Mouse (Mus musculus): Measurements from ENCODE around the gene Myo10.

The Myo10 gene

DNA sequence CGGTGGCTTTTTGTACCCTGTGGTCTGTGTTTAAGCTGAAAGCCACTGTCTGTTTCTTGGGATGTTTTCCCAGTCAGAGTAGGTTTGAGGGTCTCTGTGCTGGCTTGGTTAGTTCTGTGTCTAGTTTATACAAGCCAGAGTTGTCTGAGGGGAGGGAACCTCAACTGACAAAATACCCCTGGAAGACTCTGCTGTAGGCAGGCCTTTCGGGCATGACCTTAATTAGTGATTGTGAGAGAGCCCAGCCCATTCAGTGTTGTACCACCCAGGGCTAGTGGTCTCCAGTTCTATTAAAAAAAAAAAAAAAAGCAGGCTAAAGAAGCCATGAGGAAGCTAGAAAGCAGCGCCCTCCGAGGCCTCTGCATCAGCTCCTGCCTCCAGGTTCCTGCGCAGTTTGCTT is 30.0 kb downstream of the Myo10 start:
- no peak for DNase-seq (ENCODE audit: low read depth)

DNA sequence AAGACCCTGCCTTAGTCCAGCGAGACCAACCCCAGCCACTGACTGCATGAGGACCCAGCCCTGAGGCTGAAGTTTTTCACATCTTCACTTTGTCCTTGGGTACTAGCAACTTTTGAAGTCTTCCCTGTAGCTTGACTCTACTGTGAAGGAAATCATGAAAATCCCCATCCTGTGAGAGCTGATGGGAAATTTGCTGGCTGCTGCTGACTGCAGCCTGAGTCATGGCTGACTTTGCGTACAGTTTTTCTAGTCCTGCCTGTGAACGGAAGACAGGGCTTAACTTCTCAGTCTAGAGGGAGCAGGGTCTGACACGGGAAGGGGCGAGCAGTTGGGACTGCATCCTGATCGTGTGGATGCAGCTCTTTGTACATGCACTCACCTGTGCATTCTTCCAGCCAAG is 30.6 kb downstream of the Myo10 start:
- no peak for DNase-seq (ENCODE audit: low read depth)

DNA sequence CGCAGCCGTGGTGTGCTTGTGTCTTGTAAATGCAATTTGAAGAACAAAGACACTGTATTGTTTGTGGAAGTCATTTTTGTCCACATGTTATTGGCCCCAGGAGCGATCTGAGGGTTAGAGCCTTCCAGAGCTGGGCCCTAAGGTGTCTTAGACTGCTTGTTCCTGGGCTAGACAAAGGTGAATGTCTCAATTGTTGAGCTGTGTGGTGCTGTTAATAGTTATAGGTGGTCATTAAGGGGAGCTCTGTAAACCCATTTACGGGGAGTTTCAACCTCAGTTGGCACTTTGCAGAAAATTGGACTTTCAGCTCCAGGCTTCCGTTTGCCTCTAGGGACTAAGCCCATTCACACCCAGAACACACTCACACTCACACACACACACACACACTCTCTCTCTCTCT is 31.4 kb downstream of the Myo10 start:
- no peak for DNase-seq (ENCODE audit: low read depth)

DNA sequence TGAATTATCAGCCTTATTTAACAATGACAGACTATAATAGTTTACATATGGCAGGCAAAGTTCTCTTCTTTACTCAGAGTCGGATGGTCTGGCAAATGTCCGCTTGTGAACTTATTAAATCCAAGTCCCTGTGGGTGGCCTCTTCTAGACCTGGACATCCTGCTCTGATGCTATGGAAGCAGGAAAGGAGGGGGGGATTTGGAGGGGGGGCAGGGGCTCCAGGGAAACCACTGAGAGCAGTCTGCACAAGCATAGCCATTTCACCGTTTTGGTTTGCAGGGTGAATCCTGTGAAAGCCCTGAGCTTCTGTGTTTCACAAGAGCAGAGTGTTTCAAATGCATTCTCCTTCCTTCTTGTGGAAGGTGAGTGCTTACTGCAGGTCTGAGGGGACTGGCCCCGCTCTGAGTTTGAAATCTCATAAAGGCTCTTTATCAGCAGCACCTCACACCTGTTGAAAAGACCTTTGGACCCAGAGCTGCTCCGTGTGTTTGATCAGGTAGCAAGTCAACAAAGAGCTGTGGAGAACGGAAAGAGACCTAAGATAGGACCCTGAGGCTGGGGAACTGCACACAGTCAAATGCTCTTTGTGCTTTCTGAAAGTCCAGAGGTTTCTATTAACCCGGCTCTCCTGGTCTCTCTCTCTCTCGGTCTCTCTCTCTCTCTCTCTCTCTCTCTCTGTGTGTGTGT is 40.7 kb downstream of the Myo10 start:
- no peak for DNase-seq (ENCODE audit: low read depth)

DNA sequence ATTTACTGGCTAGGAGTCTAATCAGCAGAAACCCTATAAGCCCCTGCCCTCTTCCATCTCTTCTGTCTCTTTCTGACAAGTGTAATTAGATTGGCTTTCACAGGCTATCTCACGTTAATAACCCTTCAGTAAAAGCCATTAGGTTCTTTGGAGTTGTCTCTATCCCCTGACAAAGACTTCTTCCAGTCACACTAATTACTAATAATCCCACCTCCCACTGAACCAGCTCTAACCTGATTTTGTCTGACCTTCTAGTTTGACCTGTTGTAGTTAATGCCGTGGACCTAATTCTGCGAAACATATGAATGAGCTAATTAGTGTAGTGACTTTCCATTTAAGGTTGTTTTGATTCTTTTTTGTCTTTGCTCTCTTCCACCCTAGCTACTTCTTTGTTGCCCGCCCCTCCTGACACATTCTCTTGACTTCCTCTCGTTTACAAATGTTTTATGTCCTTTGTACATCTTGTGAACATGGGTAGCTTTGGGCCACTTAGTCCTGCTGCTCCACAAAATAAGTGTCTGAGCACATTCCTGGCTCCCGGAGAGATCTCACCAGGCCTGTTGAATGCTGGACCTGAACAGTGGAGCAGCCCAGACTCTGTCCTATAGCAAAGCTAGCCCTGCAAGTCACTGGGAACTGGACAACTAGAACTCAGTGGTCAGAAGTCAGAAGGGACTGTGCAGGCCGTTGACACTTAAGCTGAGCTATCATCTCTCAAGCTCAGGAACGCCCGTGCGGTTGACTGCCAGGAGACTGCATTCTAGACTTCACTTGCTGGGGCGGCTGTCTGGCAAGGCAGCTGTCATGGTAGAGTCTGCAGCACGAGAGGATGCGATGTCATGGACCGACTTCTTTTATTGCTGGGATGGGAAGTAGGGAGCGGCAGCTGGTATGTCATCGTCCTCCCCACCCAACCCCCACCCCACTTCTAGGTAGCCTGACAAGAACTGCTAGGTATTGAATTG is 47.2 kb downstream of the Myo10 start:
- DNase-seq (ENCODE audit: low read depth) = no peak

DNA sequence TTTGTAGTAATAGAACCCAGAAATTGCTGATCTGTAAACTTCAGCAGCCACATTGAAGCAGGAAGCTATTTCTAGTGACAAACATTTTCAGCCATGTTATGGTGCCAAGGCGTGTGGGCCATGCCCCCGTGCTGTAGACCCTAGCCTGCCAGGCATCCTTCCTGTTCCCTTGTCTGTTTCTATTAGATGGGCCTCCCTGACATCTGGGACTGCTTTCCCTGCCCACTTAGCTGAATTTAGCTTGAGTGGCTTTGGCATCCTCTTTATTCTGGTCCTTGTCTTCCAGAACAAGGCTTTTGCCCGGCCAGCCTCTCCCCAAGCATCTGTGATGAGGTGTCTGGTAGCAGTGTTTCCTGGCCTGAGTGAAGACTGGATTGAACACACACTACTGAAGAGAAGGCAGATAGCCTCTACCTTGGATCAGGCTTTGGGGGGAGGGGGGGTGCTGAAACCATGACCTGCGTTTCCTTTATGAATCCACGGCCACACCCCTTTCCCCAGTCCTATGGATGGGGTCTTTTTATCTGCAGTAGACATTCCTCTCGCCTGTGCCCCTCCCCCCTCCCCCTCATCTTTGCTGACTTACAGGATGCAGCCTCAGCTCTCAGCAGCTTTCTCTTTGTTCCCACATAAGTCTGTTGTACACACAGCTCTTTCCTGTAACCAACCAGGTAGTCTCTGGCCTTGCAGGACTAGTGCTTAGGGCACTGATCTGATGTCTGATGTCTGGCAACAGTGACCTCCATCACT is 51.1 kb downstream of the Myo10 start:
- no peak for DNase-seq (ENCODE audit: low read depth)

DNA sequence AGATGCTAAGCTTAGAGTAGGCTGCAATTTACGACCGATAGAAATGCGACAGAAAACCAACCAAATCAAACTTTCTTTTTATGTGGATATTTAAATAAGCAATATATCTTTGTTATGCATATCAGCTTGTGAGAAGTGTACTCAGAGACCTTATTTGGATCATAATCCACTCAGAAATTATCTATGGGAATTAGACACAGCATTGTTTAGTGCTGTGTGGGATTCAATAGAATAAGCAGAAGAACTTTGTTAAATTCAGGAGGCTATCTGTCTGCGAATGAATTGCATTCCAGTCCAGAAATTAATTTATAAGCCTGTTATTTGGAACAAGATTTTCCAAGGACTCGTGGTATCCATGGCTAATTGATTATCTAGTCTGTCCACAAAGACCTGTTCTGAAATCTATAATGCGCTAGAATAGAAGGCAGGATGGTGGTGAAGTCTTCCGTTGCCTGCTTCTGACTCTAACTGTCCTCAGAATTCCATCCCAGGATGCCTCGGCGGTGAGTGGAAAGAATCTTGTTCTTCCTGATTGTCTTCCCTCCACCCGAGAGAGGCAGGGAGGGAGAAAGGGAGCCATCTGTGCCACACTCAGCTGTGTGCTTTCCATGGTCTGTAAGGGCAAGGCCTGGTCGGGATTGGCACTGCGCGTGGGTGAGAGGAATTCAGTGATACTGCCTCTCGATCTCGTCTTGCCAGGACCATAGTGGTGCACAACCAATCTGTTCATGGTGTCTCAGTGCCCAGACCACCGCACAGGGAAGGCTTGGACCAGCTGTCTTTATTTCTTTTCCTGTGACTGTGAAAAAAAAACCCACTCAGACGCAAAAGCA is 52.0 kb downstream of the Myo10 start:
- DNase-seq (ENCODE audit: low read depth) = no peak

DNA sequence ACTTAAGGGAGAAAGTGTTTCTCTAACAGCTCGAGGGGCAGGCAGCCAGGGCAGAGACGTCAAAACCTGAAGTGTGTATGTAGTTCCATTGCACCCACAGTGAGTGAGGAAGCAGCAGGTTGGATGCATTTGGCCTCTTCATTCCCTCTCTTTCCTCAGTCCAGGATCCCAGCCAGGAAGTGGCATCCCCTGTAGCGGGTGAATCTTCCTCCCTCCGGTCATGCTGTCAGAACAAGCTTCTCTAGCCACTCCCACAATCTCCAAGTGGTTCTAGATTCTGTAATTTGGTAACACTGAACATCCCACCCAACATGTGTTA is 52.6 kb downstream of the Myo10 start:
- DNase-seq (ENCODE audit: low read depth) = no peak

DNA sequence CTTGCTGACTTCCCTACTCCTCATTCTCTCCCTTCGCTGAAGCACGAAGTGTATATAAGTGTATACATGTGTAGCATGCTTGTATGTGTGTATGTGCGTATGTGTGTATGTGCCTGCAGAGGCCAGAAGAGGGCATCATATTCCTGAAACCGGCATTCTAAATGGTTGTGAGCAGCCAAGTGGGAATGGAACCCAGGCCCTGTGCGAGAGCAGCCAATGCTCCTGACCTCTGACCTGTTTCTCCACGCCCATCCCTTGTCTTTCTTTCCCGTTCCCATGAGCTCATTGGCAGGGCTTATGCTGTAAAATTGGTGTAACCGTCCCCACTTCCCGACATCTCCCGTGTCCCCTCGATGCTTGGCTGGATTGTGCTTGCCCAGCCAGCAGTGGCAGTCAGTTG is 53.0 kb downstream of the Myo10 start:
- no peak for DNase-seq (ENCODE audit: low read depth)

DNA sequence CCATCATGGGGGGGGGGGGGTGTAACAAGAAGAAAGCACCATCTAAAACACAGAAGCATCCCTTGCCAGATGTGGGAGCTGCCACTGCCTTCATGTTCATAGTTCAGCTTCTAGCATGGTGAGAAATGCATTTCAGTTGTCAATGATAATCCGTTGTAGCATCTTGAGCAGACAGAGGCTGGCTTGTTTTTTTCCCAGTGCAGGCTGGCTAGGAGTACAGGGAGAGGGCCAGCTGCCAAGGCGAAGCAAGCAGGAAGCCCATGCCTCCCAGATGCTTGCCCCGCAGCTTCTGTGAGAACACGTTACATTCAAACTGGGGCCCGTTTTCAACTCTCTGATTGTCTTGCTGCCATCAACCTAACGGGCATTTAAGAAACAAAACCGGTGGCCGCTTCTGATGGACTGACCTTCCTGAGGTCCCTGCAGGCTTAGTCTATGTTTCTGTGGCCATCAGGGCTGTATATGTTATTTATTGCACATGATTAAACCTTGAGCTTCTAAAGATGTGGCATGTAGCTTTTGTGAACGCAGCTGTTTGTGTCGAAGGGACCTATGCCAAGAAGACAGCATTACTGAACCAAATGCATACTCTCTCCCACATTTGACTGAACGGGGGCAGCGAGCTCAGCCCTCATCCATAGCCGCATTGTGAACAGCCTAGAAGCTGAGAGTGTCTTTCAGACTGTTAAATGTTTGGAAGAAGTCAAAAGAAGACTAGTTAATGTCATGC is 53.9 kb downstream of the Myo10 start:
- peak; percentile 68 for DNase-seq (ENCODE audit: low read depth)

DNA sequence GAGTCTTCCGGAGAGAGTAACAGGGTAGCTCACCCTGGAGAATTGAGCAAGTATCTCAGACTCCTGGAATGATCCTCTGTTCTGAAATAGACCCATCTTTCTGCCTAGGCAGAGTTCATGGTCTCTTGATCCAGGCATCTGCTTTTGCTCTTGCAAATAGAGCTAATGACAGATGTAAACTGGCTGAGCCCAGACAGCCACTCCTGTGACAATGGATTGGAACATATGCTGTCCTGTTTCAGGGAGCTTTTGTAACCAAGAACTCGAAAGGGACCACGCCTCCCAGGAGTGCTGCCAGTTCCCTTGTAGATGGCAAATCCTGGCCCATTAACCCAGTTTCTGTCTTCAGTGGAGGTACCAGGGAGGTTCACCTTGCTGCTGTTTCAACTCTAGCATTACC is 56.8 kb downstream of the Myo10 start:
- DNase-seq (ENCODE audit: low read depth) = no peak

DNA sequence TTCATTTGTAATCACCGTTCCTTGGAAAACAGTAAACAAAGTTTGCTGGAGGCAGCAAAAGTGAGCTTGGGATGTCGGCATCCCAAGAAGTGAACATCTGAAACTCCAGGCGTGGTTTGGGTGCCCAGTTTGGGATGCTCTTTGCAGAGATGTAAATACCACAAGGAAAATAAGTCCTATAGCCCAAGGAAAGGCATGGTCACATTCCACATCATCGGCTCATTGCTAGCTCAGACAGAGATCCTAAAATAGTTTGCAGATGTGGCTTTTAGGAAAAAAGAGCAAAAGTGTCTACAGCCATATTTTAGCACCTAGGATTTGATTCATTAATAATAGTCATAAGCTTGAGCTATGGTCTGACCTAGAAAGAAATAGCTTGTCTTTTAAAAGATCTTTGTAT is 57.3 kb downstream of the Myo10 start:
- no peak for DNase-seq (ENCODE audit: low read depth)

DNA sequence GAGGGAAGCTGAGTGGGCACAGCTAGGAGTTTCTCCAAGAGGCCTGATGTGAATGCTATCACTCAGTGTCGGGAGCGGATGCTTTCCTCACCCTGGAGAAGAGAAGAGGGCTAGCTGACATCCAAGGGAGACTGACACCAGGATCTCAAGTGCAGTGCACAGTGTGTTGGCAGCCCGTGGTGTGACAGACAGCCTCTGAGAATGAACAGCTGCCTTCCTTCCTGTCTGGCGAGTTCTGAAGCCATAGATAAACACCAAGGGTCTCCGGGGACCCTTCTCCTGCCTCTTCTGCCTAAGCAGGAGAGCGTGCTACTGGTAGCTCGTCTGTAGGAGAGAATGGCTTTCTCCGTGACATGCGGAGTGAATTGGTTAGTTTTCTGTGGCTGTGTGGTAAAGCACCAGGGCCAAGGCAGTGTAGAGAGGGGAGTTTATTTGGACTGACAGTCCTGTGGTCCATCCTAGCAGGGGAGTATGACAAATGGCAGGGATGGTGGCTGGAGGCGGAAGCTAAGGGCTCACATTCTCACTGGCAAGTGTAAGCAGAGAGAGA is 58.0 kb downstream of the Myo10 start:
- DNase-seq (ENCODE audit: low read depth) = no peak

DNA sequence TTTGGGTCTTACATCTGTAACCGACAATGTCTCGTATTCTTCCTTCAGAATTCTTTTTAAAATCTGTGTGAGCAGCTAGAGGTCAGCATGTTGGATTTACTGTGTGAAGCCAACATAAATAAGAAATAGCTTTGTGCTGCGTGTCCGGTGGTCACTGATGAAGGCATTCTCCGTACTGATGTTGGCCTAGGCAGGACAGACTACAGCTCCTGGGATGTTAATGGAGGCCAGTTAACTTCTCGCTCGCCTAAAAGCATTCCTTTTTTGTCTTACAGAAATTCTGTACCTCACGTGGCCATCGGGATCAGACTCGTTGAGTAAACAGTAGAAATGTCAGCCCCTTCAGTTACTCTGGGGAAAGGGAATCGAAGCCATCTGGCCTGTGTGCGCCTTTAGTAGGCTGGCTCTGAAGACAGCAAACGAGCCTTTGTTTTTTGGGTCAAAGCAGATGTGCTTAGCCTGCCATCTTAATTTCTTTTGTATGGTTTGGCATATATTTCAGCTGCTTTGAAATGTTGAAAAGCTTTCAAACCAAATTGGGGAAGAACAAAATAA is 60.7 kb downstream of the Myo10 start:
- DNase-seq (ENCODE audit: low read depth) = peak; percentile 51

DNA sequence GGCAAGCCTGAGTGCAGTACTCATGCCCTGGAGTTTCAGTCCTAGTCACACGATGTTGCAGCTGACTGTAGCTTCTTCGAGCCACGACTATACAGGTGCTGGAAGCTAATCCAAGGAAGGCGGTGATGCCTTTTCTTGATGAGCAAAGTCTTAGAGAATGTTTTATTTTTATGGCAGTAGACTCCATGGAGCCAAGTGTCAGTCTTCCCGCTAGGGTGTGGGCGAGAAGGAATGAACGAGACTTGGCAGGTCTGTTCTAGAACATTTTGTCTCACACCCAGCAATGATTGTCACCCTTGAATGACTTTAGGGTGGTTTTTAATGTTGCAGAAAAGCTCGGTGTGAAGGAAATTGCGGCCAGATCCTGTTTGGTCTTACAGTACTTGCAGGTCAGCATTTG is 62.9 kb downstream of the Myo10 start:
- no peak for DNase-seq (ENCODE audit: low read depth)

DNA sequence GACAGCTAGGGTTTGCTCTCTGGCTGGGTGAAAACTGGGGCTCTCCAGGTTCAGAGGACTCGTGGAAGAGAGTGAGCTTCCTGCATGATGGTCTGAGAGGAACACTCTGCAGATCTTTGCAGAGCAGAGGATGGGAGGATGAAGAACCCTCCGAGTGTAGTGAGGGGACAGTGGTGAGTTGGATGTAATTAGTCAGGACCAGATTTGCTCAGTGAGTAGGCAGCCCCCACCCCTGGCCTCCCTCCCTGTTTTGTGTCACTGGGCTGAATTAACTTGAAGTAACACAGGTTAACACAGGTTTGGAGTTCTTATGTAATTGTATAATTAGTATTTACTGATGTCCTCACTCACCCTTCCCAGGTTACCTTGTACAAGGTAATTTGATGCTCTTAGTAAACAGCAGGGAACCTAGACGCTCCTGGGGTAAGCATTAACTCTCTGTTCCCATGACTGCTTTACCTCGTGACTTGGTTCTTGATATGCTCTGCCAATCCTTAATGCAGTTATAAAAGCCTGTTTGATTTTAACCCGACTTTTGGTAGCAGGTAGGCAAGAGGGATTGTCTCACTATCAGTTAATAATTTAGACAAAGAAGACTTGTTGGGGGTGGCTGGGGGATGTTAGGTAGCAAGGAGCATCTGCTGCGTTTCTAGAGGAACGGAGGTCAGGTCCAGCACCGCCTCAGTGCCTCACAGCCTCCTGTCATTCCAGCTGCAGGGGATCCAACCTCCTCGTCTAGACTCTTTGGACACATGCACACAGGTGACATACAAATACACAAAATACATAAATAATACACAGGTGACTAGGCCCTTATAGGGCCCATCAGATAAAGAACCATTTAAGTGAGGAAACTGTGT is 66.3 kb downstream of the Myo10 start:
- DNase-seq (ENCODE audit: low read depth) = no peak

DNA sequence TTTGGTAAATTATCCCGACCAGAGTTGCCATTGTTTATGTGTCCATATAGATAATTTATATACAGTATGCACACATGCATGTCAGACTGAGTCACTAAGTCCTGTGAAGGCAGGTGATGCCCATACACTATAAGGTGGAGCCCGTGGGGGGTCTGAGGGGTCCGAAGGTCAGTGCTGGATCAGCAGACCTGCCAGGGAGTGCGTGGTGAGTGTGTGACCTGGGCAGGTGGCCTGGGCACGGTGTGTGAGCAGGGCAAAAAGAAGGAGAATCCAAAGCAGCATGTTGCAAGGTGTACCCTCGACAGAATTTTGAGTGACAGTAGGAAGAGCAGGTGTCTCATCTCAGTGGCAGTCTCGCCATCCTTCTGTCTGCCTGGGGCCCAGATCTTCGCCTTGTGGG is 67.2 kb downstream of the Myo10 start:
- no peak for DNase-seq (ENCODE audit: low read depth)

DNA sequence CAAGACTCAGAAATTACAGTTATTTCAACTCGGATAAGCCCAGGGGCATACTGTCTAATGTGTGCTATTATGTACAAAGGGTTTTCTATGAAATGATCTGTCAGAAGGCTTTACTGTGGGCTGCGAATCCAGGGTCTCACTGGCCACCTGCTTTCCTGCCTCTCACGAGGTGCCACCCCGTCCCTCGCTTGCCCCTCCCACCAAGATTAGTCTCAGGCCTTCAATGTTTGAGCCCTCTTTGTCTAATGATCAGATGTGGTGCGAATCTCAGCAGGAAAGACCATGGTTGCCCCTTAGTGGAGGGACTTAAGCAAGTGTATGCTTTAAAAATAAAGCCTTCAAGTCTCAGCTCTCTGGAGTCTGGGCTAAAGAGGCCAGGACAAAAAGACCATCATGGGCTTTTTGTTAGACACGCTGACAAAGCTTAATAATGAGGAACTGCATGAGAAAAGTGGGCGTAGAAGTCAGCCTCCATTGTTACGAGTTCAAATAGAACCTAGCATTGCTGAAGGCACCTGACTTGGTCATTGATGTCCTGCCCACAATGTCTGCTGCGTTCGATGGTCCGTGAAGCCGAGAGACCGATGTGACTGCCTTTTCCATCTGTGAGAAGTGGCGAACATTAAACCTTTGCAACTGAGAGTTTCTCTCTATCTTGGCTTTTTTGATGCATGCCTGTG is 67.9 kb downstream of the Myo10 start:
- DNase-seq (ENCODE audit: low read depth) = no peak

DNA sequence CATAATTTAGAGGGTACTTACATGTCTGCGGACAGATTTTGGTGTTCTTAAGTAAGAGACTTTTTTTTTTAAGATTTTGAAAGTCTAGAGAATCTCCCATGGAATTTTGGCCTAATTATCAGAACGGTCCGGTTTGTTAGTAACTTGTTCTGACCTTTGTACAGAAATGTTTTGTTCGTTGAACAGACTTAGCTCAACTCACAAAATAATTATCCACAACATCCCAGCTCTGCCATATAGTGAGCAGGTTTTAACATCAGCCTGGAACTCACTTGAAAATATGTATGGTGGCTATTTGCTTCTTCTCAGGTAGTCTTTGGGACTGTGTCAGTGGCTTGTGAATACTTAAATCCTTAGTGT is 68.4 kb downstream of the Myo10 start:
- DNase-seq (ENCODE audit: low read depth) = no peak
